Mouse (Mus musculus): ENCODE measurements around the gene Rabgef1.

GRCm38 (mm10) chr5:130158545-130158944, 13.1 kb upstream of the Rabgef1 start:
- TF ChIP-seq CTCF (IDR thresholded peaks at IDR 0.05; ENCODE audit: extremely low read depth, insufficient read depth, insufficient read length, insufficient replicate concordance) (no peak), POLR2A (IDR thresholded peaks at IDR 0.05; ENCODE audit: low read depth, low read length) (no peak)
